Mouse (Mus musculus): ENCODE measurements around the gene 2210010C04Rik.
A peak's percentile ranks its signal among the peaks of the same experiment; 100 is the strongest.

The 2210010C04Rik gene

DNA sequence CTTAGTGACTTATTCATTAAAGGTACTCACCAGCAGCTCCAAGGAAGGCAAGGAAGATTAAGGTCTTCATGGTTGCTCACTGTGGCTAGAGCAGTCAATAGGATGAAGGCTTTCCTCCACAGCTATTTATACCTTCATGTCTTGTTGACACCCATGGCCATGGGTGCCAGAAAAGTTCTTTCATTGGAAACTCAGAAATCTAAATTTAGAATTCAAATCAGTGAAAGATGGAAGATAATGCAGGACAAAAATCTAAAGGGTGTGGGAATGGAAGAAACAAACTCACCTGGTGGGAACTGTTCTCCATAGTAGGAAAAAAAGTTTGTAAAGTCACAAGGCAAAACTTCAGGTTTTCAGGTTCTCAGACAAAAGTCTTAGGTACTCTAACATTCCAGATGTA lies at the start of gene 2210010C04Rik:
TSS of gene 2210010C04Rik (minus strand) at position 101 of the 400 bp plus-strand sequence.
- DNase-seq, result no peak

DNA sequence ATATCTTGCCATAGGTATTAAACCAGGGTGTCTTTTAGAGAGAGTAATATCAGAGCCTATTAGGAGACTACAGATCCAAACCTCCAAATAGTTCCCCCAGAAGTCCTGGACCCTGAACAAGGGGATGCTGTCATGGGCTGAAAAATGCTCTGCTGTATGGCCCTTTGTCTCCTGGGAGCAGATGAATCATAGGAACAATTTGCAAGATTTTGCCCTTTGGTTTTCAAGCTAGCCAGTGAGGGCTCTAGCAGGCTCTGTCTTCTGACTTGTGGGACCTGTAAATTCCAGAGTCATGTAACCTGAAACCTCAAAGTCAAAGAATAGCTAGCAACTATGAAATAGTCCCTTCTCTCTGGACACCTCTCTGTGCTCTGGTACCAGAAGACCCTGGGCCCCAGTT lies 44.8 kb upstream of the 2210010C04Rik start:
- no peak for DNase-seq

DNA sequence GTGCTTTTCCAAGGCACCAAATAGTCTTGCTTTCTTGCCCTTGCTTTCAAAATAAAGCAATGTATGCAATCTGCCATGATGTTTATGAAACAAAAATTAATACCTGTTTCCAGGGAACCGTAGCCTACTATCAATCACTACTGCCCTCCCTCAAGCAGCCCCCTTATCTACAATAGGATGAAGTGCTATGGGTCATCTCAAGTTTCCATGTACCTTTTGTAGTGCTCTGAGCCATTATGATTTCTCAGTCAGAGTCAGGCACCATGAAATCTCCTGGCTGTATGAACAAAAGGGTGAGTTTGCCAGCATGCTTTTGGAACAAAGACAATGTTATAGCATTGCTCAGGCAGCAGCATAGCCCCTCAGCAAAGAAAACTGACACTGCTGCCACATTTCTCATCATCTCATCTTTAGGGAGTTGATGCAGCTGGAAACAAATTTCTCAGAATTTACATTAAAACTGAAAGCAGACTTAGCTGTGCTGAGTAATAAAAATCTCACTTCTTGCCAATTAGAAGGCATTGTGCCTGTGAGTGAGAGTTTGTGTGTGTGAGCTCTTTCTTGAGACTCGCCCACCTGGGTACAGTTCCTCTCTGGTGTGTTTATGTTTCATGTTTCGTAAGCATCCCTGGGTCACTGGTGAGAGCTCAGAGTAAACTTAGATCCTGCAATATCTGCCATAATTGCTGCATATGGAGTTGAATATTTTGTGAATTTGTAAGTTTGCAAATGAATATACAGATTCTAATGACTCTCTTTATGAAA lies 43.4 kb upstream of the 2210010C04Rik start:
- no peak for DNase-seq

DNA sequence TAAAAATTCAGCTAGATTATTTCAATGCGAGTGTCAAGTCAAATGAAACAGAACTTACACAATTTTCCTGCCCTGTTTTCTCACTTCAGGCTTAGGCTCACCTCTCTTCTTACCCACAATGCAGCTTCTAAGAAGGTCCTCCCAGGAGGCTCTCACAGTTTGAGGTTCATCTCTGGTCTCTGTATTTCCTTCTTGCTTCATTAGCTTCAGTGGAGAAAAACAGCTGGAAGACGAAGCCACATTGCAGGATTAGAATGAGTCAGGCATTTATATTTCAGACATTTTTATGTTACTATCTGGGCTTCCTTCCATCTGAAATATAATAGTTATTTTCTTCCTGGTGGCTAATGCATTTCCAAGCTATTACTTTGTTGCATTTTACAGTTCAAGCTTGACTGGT lies 40.4 kb upstream of the 2210010C04Rik start:
- DNase-seq, result no peak

DNA sequence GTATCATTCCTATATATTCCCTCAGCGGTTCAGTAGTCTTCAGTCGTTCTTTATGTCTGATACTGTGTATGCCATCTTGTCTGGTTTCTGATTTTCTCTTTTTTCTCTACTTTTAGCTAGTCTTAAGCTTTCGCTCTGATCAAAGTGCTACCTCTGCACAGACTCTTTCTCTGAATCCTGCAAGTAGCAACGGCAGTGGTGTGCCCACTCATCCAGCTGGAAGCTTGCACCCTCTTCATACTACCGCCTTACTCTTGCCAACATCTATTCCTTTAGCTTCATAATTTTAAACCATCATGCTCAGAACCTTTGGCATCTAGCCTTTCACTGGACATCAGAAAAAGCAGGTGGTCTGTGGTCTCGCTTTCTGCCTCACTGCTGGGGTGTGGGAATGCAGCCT lies 28.0 kb upstream of the 2210010C04Rik start:
- no peak for DNase-seq

DNA sequence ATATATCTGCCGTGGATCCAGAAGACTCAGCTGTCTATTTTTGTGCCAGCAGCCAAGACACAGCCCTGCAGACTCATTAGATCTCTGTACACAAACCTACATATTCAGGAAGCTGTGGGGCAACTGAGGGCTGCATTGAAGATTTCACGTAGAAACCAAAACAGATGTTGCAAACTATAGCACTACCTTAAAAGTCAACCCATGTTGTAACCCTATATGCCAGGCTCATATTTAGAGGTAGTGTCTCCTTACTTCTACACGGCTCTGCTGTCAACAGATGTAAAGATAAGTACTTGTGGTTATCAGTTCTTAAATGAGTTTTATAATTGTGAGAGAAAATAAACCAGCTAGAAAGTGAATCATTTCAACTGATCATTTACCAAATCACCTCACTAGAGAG lies 27.4 kb upstream of the 2210010C04Rik start:
- no peak for DNase-seq

DNA sequence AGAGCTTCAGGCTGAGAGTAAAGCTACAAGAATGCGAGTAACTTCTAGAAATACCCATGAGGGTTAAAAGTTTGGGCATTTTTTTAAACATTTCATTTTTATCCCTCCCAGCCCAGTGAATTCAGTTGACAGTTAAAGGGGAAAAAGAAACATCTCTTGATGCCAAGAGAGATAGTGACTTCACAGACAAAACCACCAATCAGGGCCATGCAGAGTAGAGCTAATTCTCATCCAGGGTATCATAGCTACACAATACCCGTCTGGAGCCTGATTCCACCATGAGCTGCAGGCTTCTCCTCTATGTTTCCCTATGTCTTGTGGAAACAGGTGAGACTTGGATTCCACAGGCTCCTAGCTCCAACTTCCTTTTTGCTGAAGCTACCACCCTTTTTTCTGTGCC lies 26.8 kb upstream of the 2210010C04Rik start:
- DNase-seq, result no peak

DNA sequence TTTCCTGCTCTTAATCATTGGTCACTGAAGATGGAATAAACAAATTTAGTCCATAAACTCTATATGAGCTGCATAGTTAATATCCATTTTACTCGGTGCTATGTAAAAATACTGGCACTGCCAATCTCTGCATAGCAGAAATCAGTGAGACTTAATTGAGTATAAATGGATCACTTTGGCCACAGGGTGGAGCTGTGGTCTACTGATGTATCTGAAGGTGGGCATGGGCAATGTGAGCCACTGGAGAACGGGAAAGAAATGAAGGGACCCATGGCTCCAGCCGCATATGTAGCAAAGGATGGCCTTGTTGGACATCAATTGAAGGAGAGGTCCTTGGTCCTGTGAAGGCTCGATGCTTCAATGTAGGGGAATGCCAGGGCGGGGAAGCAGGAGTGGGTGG lies 25.8 kb upstream of the 2210010C04Rik start:
- DNase-seq, result no peak

DNA sequence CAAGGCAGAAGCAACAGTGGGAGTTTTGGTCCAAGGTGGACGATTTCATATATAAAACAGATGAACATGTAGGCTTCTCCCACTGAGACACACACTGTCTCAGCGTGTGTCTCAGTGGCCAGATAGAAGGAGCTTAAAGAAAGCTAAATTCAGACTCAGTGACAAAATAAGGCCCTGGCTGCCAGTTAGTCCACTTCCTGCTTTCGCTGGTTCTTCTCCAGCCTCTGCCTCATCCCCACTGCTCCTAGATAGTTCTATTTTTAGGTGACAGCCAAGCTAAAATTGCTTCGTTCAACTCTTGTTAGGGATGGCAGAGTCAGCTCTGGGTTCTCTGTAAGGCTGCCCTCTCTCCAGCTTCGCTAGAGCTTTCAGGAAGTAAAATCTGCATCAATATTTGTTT lies 22.3 kb upstream of the 2210010C04Rik start:
- no peak for DNase-seq

DNA sequence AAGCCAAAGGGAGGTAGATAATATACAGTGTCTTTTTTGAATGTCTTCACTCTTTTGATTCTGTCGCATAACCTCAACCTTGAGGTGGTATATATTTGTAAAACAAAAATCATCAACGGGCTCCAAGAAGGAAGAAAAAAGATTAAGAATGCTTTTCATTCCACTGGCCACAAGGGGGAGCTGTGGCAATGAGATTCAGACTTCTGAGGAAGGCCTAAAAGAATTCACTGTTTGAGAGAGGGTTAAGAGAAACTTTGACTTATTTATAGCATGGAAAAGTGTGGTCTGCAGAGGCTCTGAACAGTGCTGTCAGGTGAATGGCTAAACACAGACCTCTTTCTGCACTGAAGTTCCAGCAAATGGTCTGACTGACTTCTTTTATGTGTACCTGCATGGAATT lies 20.3 kb upstream of the 2210010C04Rik start:
- no peak for DNase-seq

DNA sequence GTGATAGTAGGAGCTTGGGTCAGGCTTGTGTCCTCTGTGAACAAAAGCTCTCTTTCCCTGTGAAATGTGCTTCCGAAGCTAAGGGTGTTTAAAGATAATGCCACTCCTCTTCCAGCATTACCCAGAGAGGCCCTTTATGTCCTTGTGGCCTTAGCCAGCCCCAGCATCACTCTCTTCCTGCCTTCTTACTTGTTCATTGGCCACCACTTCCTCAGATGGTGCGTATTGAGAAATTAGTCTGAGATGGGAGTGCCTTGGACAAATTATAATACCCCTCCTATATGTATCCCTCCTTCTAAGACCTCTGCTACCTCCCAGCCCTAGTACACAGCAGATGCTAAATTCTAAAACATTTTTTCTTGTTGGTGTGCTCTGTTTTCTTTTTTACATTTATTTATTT lies 19.1 kb upstream of the 2210010C04Rik start:
- no peak for DNase-seq

DNA sequence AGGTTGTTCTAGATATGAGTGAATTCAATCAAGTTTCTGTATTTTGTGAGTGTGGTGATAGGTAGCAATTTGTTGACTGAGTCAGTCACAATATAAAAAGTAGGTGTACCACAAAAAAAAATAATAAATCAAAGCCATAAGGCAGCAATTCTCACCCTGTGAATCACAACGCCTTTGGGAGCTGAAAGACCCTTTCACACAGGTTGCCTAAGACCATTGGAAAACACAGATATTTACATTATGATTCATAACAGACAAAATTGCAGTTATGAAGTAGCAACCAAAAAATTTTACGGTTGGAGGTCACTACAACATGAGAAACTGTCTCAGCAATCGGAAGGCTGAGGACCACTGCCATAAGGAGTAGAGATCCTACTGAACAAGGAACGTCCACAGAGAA lies 16.5 kb upstream of the 2210010C04Rik start:
- DNase-seq, result no peak

DNA sequence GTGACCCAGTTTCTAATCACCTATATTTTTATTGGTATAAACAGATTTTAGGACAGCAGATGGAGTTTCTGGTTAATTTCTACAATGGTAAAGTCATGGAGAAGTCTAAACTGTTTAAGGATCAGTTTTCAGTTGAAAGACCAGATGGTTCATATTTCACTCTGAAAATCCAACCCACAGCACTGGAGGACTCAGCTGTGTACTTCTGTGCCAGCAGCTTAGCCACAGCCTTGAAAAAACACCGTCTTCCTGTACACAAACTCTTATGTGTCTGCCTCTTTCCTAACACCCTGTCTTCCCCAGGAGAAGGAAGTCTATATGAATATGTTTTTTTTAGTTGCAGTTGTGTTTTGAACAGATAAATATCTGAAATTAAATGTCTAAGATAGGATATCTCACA lies 13.3 kb upstream of the 2210010C04Rik start:
- DNase-seq, result no peak

DNA sequence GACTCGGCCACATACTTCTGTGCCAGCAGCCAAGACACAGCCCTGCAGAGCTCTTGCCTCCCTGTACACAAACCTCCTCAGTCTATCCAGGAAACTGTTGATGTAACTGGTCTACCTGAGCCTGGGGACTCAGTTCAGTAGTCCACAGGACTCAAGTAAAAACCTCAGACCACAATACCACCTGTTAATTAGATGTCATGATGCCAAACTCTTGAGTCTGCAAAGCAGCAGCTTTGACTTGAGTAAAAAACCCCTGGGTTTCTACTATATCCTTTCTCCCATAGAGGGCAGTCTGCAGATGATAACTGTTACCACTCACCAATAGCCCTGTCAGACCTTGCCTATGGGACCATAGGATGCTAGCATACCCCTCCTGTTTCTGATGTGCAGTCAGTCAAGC lies 12.7 kb upstream of the 2210010C04Rik start:
- no peak for DNase-seq

DNA sequence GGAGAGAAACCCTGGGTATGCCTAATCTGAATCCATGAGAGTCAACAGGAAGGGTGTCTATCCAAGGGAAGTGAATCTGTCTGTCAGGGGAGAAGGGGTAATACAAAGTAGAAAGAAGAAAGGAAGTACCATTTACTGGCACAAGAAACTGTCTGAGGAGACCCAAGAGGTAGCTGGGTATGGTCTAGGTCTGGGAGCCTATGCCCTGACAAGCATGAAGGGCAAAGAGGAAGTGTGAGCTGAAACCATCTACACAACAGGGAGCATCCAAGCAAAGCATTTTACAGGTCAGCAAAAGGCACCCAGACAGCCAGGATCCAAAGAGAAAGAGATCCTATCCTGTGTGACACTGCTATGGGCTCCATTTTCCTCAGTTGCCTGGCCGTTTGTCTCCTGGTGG lies 11.9 kb upstream of the 2210010C04Rik start:
- no peak for DNase-seq

DNA sequence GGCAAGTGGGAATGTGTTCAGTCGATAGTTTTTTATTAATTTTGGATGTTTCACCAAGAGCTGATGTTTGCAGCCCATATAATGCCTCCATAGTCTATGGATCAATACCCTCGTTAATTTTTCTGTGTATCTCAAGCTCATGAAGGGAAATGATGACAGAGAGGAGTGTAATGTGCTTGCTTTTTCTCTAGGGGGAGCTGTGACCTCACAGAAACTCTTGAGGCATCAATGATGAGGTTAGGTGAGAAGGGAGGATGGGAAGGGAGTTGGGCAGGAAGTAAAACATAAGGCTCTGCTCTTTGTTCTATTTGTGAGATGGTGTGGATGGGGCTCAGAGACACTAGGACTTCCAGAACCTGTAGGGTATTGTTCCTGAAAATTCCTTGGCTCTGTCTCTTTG lies 11.2 kb upstream of the 2210010C04Rik start:
- no peak for DNase-seq

DNA sequence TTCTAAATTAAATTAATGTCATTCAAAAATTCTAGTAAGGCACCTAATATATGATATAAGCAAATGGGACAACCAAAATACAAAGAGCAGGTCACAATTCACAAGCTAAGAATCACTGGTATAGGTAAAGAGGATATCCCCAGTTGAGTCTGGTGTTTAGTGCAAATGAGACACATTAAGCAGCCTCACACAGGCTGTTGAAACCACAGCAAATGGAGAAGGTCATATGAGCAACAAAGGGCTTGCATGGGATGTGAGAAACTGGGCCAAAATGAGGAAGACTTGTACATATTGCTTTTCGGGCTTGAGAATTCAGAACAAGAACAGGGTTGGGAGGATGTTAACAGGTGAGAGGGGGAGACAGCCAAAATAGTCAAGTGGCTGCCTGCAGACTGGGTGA lies 9.4 kb upstream of the 2210010C04Rik start:
- DNase-seq, result no peak

DNA sequence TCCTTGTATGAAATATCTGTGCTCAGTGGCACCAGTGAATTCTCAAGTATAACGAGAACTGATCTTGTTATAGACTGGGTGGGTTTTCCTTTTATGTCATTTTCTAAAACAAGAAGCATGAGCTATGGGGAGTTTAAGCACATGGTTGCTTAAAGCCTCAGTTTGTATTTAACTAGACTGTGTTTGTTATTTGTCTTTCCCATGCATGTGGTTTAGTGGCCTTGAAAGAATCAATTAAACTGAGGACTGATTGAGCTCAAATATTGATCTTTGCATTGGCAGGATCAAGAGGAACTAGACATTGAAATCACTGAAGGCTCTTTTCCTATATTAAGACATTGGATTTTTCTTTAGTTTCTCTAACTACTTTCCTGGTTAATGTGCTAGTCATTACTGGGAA lies 9.0 kb upstream of the 2210010C04Rik start:
- no peak for DNase-seq

DNA sequence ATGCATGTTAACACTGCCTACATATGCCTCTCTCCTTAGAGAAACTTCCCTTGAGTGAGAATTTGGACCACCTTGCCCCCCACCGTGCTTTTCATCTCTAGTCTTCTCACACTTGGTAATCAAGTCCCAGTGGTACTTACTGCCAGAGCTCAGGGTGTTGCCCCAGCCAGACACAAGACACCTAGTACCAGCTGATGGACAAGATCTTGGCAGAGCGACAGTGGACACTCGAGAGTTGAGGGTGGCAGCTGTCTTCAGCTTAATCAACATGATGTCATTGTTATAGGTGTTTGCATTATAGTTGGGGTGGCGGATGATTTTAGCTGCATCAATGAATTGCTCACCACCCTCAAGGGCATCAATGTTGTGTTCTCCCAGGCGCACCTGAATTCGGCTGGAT lies 2.5 kb downstream of the 2210010C04Rik start:
- peak; percentile 86 for DNase-seq

DNA sequence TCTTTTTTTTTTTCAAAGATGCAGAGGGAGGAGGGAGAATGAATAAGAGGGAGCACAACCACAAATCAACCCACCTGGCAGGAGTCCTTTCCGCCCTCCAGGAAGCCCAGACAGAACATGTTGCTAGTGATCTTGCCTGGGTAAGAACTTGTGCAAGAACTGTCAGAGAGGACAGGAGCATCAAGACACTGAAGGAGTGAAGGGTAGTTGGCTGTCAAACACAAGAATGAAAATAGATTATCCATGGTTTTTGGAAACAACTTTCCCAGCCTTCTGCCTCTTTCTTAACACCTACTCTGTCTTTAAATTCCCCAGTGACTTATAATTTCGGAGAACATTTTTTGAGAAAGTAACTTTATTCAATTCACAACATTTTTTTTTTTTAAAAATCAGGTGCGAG lies 3.1 kb downstream of the 2210010C04Rik start:
- DNase-seq, result no peak

DNA sequence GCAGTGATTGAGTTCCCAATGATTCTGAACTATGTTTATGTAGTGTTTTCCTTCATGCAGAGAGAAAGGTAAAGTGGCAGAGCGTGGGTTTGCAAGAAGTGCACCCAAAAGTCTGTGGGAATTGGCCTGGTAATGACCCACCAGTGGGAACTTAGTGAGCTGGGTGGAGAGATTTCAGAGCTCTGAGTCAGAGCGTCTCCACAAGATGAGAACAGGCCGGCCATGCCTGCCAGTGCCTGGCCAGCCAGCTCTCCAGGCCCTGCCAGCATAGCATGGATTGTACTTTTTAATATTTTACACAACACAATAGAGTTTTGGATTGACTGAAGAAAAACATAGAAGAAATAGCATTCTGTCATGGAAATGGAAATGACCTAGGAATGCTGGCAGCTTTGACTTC lies 4.5 kb downstream of the 2210010C04Rik start:
- no peak for DNase-seq

DNA sequence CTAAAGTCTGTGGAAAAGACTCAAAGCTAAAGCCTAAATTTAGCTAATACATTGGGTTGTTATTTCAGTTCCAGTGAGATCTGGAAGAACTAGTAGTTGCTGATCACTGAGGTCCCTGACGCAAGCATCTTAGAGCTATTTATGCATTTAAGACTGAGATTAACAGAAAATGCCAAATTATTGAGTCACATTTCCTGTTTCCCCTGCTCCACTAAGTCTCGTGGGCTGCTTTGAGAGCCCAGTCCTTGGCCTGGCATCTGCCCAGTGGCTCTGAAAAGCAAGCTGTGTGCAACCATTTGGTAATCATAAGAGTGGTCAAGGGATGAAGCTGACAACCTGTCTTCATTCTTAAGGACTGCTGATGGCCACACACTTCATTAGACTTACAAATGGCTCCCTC lies 8.3 kb downstream of the 2210010C04Rik start:
- DNase-seq, result peak; percentile 96

DNA sequence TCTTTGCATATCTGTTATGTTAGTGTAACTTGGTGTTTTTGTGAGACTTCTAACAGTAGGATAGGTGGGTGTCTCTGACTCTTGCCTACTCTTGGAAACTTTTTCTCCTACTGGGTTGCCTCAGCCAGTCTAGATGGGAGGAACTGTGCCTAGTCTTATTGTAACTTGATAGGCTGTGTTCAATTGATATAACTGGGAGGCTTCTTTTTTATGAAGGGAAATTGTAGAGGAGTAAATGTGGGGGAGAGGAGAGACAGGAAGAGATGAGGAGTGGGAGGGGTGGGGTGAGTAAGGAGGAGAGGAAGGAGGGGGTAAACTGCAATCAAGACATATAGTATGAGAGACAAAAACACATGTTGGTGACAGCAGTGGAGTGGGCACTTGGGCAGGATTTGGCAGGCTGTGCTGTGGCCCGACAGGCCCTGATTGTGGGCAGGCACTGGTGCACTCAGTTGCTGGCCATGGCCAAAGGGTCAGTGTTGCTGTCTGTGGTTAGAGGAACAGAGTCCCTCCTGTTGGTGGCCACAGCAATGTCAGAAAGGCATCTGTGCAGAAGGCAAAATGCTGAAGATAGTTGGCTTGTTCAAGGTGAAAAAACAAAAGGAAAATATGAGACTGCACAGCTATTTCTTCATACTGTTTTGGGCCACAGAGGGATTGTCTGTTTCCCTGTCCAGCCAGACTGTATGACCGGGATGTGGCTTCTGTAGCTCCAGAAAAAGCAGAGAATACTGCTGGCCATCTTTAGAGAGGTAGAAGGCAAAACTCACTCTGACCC lies 9.2 kb downstream of the 2210010C04Rik start:
- DNase-seq, result no peak

DNA sequence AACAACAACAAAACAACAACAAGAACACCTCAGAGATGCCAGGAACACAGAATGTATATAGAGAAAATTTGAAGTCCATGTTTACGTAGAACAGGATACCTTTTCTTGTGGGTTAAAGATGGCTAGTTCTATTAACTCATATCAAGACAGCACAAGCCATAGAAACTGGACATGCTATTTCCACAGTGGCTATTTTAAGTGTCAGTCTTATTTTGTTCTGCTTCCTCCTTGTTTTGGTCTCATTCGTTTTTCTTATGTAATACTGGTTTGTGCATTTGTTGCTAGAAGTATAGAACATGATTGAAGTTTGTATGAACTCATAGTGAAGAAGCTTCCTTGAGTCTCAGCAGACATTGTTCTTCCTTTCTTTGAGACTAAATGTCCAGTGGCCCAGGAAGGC lies 16.2 kb downstream of the 2210010C04Rik start:
- DNase-seq, result no peak

DNA sequence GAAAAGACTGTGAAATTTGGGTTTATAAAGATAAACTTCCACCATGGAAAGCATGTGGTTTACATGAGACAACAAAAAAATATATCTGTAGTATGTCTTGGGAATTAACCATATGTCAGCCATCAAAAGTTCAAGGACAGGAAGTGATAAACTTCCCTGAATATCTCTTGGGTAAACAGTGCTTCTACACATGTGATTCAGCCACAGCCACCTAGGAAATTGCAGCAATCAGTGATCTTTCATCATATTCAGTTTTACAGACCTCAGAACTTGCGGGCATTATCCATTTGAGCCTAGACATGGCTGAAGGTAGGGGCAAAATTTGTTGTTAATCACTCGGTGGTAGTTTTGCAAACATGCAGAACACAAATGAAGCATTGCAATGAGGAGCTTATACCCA lies 16.7 kb downstream of the 2210010C04Rik start:
- DNase-seq, result peak; percentile 14

All from heart, adult 11 months (tissue).